Mouse (Mus musculus) olfactory bulb, adult 2 months (tissue): ENCODE data around the gene Mrpl18.
"Not testable (repeated sequence)": the region's sequence is repeated elsewhere in the genome, so short reads cannot be mapped to it uniquely, and the experiment has no call there.

Experiments
- CTCF ChIP-seq: fragments of 200-500 bp; IDR thresholded peaks from 2 replicates; pipeline ENCODE4 v1.5.1; 2012; ENCODE audit warnings: low read depth, mild to moderate bottlenecking, low read length, moderate library complexity; ENCODE audit not compliant: insufficient read depth
- POLR2A ChIP-seq: fragments of 200-500 bp; IDR thresholded peaks from 2 replicates; pipeline ENCODE4 v1.6.1; 2012; ENCODE audit warnings: mild to moderate bottlenecking, low read depth, low read length, moderate library complexity; ENCODE audit not compliant: insufficient read depth

DNA sequence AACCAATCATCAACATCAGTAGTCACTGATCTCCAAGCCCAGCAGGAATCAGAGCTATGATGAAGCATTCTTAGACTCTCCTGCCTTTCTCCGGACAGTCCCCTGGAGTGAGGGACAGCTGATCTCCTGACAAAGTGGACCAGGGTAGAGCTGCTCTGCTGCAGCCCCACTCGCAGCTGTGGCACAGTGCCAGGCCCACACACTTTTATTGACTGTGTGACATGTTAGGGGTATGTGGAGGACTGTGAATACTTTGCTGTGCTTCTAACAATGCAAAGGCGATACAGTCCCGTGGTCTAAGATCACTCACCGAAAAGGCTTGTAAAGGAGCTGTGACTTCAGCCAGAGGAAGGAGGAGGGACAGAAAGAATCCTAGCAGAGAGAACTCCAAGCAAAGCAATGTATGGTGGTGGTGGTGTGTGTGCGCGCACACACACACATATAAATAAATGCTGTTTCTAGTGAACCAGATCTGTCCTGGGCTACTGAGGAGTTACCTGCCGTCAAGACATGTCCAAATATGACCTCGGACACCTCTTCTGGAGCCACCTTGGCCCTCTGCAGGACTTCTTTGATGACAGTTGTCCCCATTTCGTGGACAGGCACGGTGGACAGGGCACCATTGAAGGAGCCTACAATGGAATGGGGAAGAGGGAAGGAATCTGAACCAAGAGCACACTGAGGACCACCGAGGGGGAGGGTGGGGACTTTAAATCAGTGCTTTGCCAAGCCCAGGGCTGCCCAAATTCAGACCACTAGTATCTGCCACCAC lies 23.4 kb upstream of the Mrpl18 start:
- TF ChIP-seq POLR2A, CTCF: not testable (repeated sequence)
